Mouse (Mus musculus): ENCODE results near the gene Trpm3. TPM values are rescaled to one million over a fixed set of nuclear protein-coding genes. Genes with fewer than 3 reads are reported as not detected.

The Trpm3 gene
- total RNA-seq (2023), result not detected

GRCm38 (mm10) chr19:22138590-22139421 is at the start of gene Trpm3:
Gene Trpm3 (plus strand): TSS chr19:22139046.

Measured in neutrophil, adult 59 days (primary cell).